Mouse (Mus musculus) ES-E14 (cell line): ENCODE measurements around the gene Nrtn. TPM values are rescaled to one million over a fixed set of nuclear protein-coding genes. Genes with fewer than 3 reads are reported as not detected.

Experiments used
- DNase-seq: peaks from one replicate; pipeline ENCODE4 v3.0.0-alpha.2; 2013; ENCODE audit warnings: low read depth, low spot score
- H3K27ac ChIP-seq: 2 replicates; pipeline ENCODE4 v1.5.1; 2012; ENCODE audit warnings: low read depth, mild to moderate bottlenecking, low read length, moderate library complexity, mixed read lengths; ENCODE audit not compliant: poor library complexity, insufficient read depth, severe bottlenecking
- H3K36me3 ChIP-seq: 2 replicates; pipeline ENCODE4 v1.6.1; 2012; ENCODE audit warnings: mild to moderate bottlenecking, low read length, moderate library complexity, mixed read lengths; ENCODE audit not compliant: control insufficient read depth, poor library complexity, insufficient read depth, severe bottlenecking
- H3K4me1 ChIP-seq, 2 experiments: fragments of 150-350 bp in 1 of 2; sonication (generic) in 1 of 2; 2 replicates each; pipeline ENCODE4 v1.6.1; 2012; ENCODE audit warnings: low read length in 2 of 2, mild to moderate bottlenecking in 1 of 2, mixed read lengths in 1 of 2; ENCODE audit not compliant: control insufficient read depth in 2 of 2, insufficient read depth in 2 of 2, poor library complexity in 1 of 2
- H3K4me3 ChIP-seq, 2 experiments: fragments of 150-350 bp in 1 of 2; sonication (generic) in 1 of 2; 2 replicates each; pipeline ENCODE4 v1.5.1; 2012; ENCODE audit warnings: low read length in 2 of 2, low read depth in 1 of 2, mild to moderate bottlenecking in 1 of 2, mixed read lengths in 1 of 2; ENCODE audit not compliant: insufficient read depth in 1 of 2, poor library complexity in 1 of 2, severe bottlenecking in 1 of 2
- H3K9ac ChIP-seq: 2 replicates; pipeline ENCODE4 v1.6.1; 2012; ENCODE audit warnings: low read depth, mild to moderate bottlenecking, low read length, mixed read lengths; ENCODE audit not compliant: poor library complexity, insufficient read depth, severe bottlenecking
- H3K9me3 ChIP-seq: fragments of 150-350 bp; sonication (generic); 2 replicates; pipeline ENCODE4 v1.6.1; 2012; ENCODE audit warnings: low read depth, mild to moderate bottlenecking, low read length; ENCODE audit not compliant: control insufficient read depth, insufficient read depth
- CHD2 ChIP-seq: IDR thresholded peaks from 2 replicates; pipeline ENCODE4 v1.6.1; 2014; ENCODE audit warnings: mild to moderate bottlenecking, low read depth, low read length, inconsistent platforms
- HCFC1 ChIP-seq: IDR thresholded peaks from 2 replicates; pipeline ENCODE4 v1.6.1; 2012; ENCODE audit warnings: low read length, inconsistent platforms, borderline replicate concordance; ENCODE audit not compliant: insufficient read depth
- MAFK ChIP-seq: IDR thresholded peaks from 2 replicates; pipeline ENCODE4 v1.6.1; 2014; ENCODE audit warnings: mild to moderate bottlenecking, low read depth, low read length, inconsistent platforms; ENCODE audit not compliant: insufficient read depth
- ZC3H11A ChIP-seq: IDR thresholded peaks from 2 replicates; pipeline ENCODE4 v1.6.1; 2012; ENCODE audit warnings: low read depth, mild to moderate bottlenecking, inconsistent platforms, low read length, borderline replicate concordance
- ZNF384 ChIP-seq: IDR thresholded peaks from 2 replicates; pipeline ENCODE4 v1.6.1; 2012; ENCODE audit warnings: low read depth, low read length, inconsistent platforms
- in situ Hi-C, 2 experiments: fragments of 600-800 bp; cut with MboI; formaldehyde crosslinking; loops; one replicate each; pipeline ENCODE4 v1.15.1; 2025; ENCODE audit warnings: low sequenced_read_pairs in 2 of 2, inconsistent platforms in 1 of 2; ENCODE audit not compliant: unreplicated experiment in 2 of 2
- total RNA-seq: library from RNA; depleted of rRNA; stranded (reverse); fragments of 300-350 nt; gene quantifications from 2 replicates; pipeline ENCODE4 v1.2.3, GENCODE M21; 2012

Nrtn gene
- total RNA-seq, 1 experiment: 8.4 TPM

GRCm38 (mm10) chr17:56764474-56765354, 7.4 kb upstream of the Nrtn start, which contains the start of gene Dus3l:
Gene Dus3l (plus strand): TSS chr17:56764757.
- Histone ChIP-seq H3K9me3 (no peaks in the 10 kb centered on the region), H3K4me1 (peaks cover 0 to 23% of the 10 kb centered on the region in 2 experiments; a peak in 1 of 4 replicates), H3K36me3 (peaks cover 27% of the 10 kb centered on the region), H3K4me3 (peak within 1 kb of the TSS; percentile 84 to 97), H3K9ac (peak within 1 kb of the TSS; percentile 100), H3K27ac (peak within 1 kb of the TSS; percentile 94)
- TF ChIP-seq ZNF384 (peak; percentile 87; the same call in 1 of the 2 replicates), MAFK (no peak), ZC3H11A (no peak), CHD2 (no peak), HCFC1 (peak; percentile 96)
- no peak for DNase-seq
- in situ Hi-C loops: no loop called here

GRCm38 (mm10) chr17:56763741-56764250, 6.5 kb upstream of the Nrtn start:
- H3K4me1 ChIP-seq: peaks cover 0 to 23% of the 10 kb centered on the region in 2 experiments; a peak in 1 of 4 replicates
- peak overlapping the region; percentile 84 to 97; a peak in 3 of 4 replicates for H3K4me3 ChIP-seq
- DNase-seq: no peak
- peaks cover 20% of the 10 kb centered on the region for H3K36me3 ChIP-seq
- H3K27ac ChIP-seq: no peak overlapping the region; the same call in 1 of the 2 replicates
- H3K9ac ChIP-seq: peak overlapping the region; percentile 18; the same call in 1 of the 2 replicates
- in situ Hi-C loops: no loop called here
- no peaks in the 10 kb centered on the region for H3K9me3 ChIP-seq
- TF ChIP-seq MAFK: no peak

- no peak for TF ChIP-seq ZC3H11A
- 0 out of 2 replicates have a peak, but pooled peaks have one; percentile 41 for TF ChIP-seq HCFC1
- no peak for TF ChIP-seq MAFK
- H3K9ac ChIP-seq: peak overlapping the region; percentile 60
- H3K4me1 ChIP-seq: peaks cover 0 to 21% of the 10 kb centered on the region in 2 experiments; a peak in 1 of 4 replicates
- H3K9me3 ChIP-seq: no peaks in the 10 kb centered on the region
- in situ Hi-C loops: no loop called here
- H3K36me3 ChIP-seq: peaks cover 13% of the 10 kb centered on the region
- peak overlapping the region; percentile 31 for H3K27ac ChIP-seq
- no peak for DNase-seq
- H3K4me3 ChIP-seq: peak overlapping the region; percentile 72 to 74; a peak in 3 of 4 replicates
Observed at GRCm38 (mm10) chr17:56762769-56763731, 5.7 kb upstream of the Nrtn start.

DNA sequence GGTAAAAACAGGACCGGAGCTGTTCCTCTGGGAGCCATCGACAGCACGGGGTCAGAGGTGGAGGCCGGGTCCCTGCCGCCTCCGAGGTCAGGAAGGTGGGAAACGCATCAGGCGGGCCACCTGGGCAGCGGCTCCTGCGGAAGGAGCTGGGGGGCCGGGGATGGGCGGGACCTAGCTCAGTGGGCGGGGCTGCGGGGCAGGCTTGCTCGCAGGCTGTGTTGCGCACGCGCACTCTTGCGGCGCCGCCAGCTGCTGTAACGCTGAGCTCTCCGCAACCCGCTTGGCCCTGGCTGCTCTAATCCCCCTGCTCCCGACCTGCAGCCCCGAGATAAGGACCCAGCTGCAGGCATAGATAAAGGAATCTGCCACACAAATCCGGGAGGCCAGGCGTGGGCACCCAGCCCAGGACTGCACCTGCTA, 4.7 kb upstream of the Nrtn start:
- Histone ChIP-seq H3K4me1 (peaks cover 0 to 15% of the 10 kb centered on the region in 2 experiments; a peak in 2 of 4 replicates), H3K9ac (peak overlapping the region; percentile 78), H3K36me3 (peaks cover 4% of the 10 kb centered on the region; the same call in 1 of the 2 replicates), H3K27ac (peak overlapping the region; percentile 14; the same call in 1 of the 2 replicates), H3K9me3 (no peaks in the 10 kb centered on the region), H3K4me3 (peak overlapping the region; percentile 72 to 74)
- no peak for TF ChIP-seq CHD2
- no peak for DNase-seq
- in situ Hi-C loops: no loop called here
